Mouse (Mus musculus): Measurements from ENCODE around the gene Tnfsf15. TPM values are rescaled to one million over a fixed set of nuclear protein-coding genes. Genes with fewer than 3 reads are reported as not detected.

Gene Tnfsf15
- polyA plus RNA-seq, 1 experiment from 2014 or later = not detected

DNA sequence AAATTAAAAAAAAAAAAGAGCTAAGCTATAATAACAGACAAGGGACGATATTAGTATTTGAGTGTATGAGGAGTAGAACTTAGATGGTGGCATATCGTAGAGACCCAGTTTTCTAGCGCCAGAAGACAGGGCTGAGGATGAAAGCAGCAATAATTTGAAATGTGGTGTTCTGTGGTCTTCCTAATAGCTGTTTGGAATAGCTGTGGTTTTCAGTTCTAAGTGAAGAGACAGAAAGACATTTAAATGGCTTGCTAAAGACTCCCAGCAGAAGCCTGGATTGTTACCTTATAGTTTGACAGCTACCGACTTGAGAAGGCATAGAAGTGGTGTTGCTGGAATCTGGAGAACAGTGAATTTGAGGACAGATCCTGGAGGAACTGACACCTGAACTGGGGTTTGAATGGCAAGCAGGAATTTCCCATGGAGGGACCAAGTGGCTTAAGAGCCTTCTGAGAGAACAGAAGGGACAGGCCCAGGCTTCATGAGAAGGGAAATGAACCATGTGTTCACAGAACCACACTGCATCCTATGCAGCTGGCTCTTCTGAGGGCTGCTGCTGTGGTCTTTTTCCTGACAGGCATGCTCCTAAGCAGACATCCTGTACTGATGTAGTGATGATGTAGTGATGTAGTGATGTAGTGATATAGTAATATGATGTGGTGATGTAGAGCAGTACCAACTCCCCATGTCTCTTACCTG, 42.8 kb downstream of the Tnfsf15 start:
- ATAC-seq (ENCODE audit: low FRiP score) (no peak), DNase-seq (ENCODE audit: low spot score, missing footprints) (peak; percentile 56)
- H3K4me1 ChIP-seq (ENCODE audit: control insufficient read depth, insufficient read depth, low read length) = no peaks in the 10 kb centered on the region
- WGBS = 86% methylated on average over 4 of the region's 4 CpGs
- no peaks in the 10 kb centered on the region for H3K9me3 ChIP-seq (ENCODE audit: control insufficient read depth, low read length)
- no peak overlapping the region for H3K4me3 ChIP-seq (ENCODE audit: low read depth, low read length)
- no peak overlapping the region for H3K4me2 ChIP-seq
- no peaks in the 10 kb centered on the region for H3K27me3 ChIP-seq (ENCODE audit: control insufficient read depth, insufficient read depth, low read length)
- no peak overlapping the region for H3K9ac ChIP-seq (ENCODE audit: low read length)
- H3K36me3 ChIP-seq (ENCODE audit: control insufficient read depth, insufficient read depth, low read length) = no peaks in the 10 kb centered on the region
- no peak overlapping the region for H3K27ac ChIP-seq (ENCODE audit: low read depth, low read length)

- WGBS = 78% methylated on average over 3 of the region's 3 CpGs
- Histone ChIP-seq H3K4me2 (no peak overlapping the region), H3K4me3 (ENCODE audit: low read depth, low read length) (no peak overlapping the region), H3K27ac (ENCODE audit: low read depth, low read length) (no peak overlapping the region), H3K4me1 (ENCODE audit: control insufficient read depth, insufficient read depth, low read length) (no peaks in the 10 kb centered on the region), H3K9ac (ENCODE audit: low read length) (no peak overlapping the region), H3K36me3 (ENCODE audit: control insufficient read depth, insufficient read depth, low read length) (no peaks in the 10 kb centered on the region), H3K9me3 (ENCODE audit: control insufficient read depth, low read length) (no peaks in the 10 kb centered on the region), H3K27me3 (ENCODE audit: control insufficient read depth, insufficient read depth, low read length) (no peaks in the 10 kb centered on the region)
- ATAC-seq (ENCODE audit: low FRiP score) (no peak), DNase-seq (ENCODE audit: low spot score, missing footprints) (no peak)
Measured at GRCm38 (mm10) chr4:63699749-63700148, 45.2 kb downstream of the Tnfsf15 start.

DNA sequence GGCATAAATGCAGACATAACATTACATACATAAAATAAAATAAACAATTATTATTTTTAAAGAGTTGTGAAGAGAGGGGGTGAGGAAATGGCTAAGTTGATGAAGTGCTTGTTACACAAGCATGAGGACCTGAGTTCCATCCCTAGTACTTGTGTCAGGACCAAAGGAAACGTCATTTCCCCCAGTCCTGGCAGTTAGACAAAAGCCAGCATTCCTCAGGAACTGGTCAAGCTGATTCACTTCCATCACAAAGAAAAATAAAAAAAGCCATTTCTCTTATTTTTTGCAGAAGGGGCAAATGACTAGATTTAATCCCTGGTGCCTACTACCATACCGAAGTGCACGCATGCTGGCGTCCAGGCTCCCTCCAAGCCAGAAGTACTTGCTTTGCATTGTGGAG, 48.0 kb downstream of the Tnfsf15 start:
- WGBS = 90% methylated on average over 4 of the region's 4 CpGs
- DNase-seq (ENCODE audit: low spot score, missing footprints) (peak; percentile 56), ATAC-seq (ENCODE audit: low FRiP score) (no peak)
- no peaks in the 10 kb centered on the region for H3K36me3 ChIP-seq (ENCODE audit: control insufficient read depth, insufficient read depth, low read length)
- no peak overlapping the region for H3K4me3 ChIP-seq (ENCODE audit: low read depth, low read length)
- H3K27ac ChIP-seq (ENCODE audit: low read depth, low read length) = no peak overlapping the region
- H3K9me3 ChIP-seq (ENCODE audit: control insufficient read depth, low read length) = no peaks in the 10 kb centered on the region
- H3K27me3 ChIP-seq (ENCODE audit: control insufficient read depth, insufficient read depth, low read length) = no peaks in the 10 kb centered on the region
- no peak overlapping the region for H3K4me2 ChIP-seq
- no peaks in the 10 kb centered on the region for H3K4me1 ChIP-seq (ENCODE audit: control insufficient read depth, insufficient read depth, low read length)
- no peak overlapping the region for H3K9ac ChIP-seq (ENCODE audit: low read length)

GRCm38 (mm10) chr4:63692351-63692750, 52.6 kb downstream of the Tnfsf15 start:
- H3K4me2 ChIP-seq = no peak overlapping the region
- H3K27me3 ChIP-seq (ENCODE audit: control insufficient read depth, insufficient read depth, low read length) = no peaks in the 10 kb centered on the region
- no peaks in the 10 kb centered on the region for H3K36me3 ChIP-seq (ENCODE audit: control insufficient read depth, insufficient read depth, low read length)
- no peak for ATAC-seq (ENCODE audit: low FRiP score)
- H3K4me1 ChIP-seq (ENCODE audit: control insufficient read depth, insufficient read depth, low read length) = no peaks in the 10 kb centered on the region
- H3K27ac ChIP-seq (ENCODE audit: low read depth, low read length) = no peak overlapping the region
- no peak overlapping the region for H3K9ac ChIP-seq (ENCODE audit: low read length)
- DNase-seq (ENCODE audit: low spot score, missing footprints) = no peak
- H3K4me3 ChIP-seq (ENCODE audit: low read depth, low read length) = no peak overlapping the region
- no peaks in the 10 kb centered on the region for H3K9me3 ChIP-seq (ENCODE audit: control insufficient read depth, low read length)

DNA sequence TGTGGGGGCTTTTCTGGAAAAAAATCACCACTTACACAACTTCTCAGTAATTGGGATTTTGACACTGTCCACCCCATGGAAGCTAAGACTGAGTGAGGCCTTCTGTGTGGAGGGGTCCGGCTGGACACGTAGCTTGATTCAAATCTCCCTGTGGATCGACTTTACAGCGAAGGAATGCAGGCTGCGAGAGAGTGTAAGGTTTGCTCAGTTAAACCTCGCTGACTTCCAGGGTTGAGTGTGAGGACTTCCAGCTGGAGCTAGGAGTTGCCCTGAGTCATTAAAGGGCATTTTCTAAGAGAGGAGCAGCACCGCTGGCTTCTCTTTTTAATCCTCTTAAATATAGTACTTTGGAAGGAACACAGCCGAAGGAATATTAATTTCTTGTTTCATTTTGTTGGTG, 57.5 kb downstream of the Tnfsf15 start:
- 74% methylated on average over 8 of the region's 8 CpGs for WGBS
- Histone ChIP-seq H3K4me1 (ENCODE audit: control insufficient read depth, insufficient read depth, low read length) (no peaks in the 10 kb centered on the region), H3K9ac (ENCODE audit: low read length) (no peak overlapping the region), H3K27me3 (ENCODE audit: control insufficient read depth, insufficient read depth, low read length) (no peaks in the 10 kb centered on the region), H3K4me3 (ENCODE audit: low read depth, low read length) (no peak overlapping the region), H3K36me3 (ENCODE audit: control insufficient read depth, insufficient read depth, low read length) (no peaks in the 10 kb centered on the region), H3K9me3 (ENCODE audit: control insufficient read depth, low read length) (no peaks in the 10 kb centered on the region), H3K4me2 (no peak overlapping the region), H3K27ac (ENCODE audit: low read depth, low read length) (no peak overlapping the region)
- ATAC-seq (ENCODE audit: low FRiP score) (no peak), DNase-seq (ENCODE audit: low spot score, missing footprints) (peak; percentile 51)

DNA sequence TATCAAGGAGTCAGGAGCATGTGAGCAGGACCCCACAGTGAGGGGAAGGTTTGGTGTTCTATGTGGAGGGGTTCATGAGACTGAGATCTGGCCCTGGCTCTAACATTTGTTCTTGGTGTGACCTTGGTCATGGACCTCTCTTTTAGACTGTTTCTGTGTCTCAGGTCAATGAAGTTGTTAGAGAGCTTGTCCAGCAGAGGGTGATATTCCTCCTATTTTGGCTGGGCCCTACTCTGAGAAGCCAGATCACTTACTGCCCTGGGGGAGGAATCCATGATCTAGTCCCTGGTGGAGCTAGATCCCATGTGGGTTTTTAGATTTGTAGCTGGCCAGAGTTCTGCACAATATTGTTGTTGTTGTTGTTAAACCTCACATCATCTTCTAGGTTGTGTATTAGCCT, 58.8 kb downstream of the Tnfsf15 start:
- no peak overlapping the region for H3K9ac ChIP-seq (ENCODE audit: low read length)
- DNase-seq (ENCODE audit: low spot score, missing footprints) = peak; percentile 84
- no peaks in the 10 kb centered on the region for H3K27me3 ChIP-seq (ENCODE audit: control insufficient read depth, insufficient read depth, low read length)
- H3K9me3 ChIP-seq (ENCODE audit: control insufficient read depth, low read length) = no peaks in the 10 kb centered on the region
- no peaks in the 10 kb centered on the region for H3K4me1 ChIP-seq (ENCODE audit: control insufficient read depth, insufficient read depth, low read length)
- H3K27ac ChIP-seq (ENCODE audit: low read depth, low read length) = no peak overlapping the region
- no peak overlapping the region for H3K4me3 ChIP-seq (ENCODE audit: low read depth, low read length)
- ATAC-seq (ENCODE audit: low FRiP score) = peak; percentile 44; the same call in 1 of the 2 replicates
- no peak overlapping the region for H3K4me2 ChIP-seq
- H3K36me3 ChIP-seq (ENCODE audit: control insufficient read depth, insufficient read depth, low read length) = no peaks in the 10 kb centered on the region

GRCm38 (mm10) chr4:63685253-63685525, 59.7 kb downstream of the Tnfsf15 start:
- 68% methylated on average over 4 of the region's 4 CpGs for WGBS

DNA sequence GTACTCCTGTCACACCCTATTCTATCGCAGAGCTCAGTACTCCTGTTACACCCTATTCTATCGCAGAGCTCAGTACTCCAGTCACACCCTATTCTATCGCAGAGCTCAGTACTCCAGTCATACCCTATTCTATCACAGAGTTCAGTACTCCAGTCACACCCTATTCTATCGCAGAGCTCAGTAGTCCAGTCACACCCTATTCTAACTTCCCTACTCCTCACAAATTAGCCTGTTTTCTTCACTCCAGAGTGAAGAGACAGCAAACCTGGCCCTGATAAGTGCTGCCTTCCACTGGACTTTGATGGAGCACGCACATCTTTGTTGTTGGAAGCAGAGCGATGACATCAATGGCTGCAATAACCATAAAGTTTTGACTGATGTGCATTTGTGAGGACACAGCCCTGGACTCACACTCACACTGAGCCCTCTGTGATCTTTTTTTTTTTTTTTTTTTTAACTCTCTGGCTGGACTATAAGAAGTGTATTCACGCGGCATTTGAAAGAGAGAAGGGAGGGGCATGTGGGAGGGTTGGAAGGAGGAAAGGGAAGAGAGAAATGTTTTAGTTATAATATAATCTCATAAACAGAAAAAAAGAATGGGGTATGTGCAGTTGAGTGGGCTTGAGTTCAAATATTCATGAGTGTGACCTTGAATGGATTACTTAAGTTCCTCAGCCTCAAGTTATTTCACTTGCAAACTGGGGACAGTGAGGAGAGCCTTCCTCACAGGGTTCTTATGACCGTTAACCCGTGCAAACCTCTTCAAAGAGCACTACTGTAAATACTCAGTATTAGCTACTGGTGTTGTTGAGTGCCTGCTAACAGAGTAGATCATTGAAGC, 60.3 kb downstream of the Tnfsf15 start:
- no peak for ATAC-seq (ENCODE audit: low FRiP score)
- WGBS = 90% methylated on average over 10 of the region's 10 CpGs
- Histone ChIP-seq H3K9me3 (ENCODE audit: control insufficient read depth, low read length) (no peaks in the 10 kb centered on the region), H3K4me1 (ENCODE audit: control insufficient read depth, insufficient read depth, low read length) (no peaks in the 10 kb centered on the region), H3K36me3 (ENCODE audit: control insufficient read depth, insufficient read depth, low read length) (no peaks in the 10 kb centered on the region), H3K9ac (ENCODE audit: low read length) (no peak overlapping the region), H3K27me3 (ENCODE audit: control insufficient read depth, insufficient read depth, low read length) (no peaks in the 10 kb centered on the region), H3K4me2 (no peak overlapping the region), H3K27ac (ENCODE audit: low read depth, low read length) (no peak overlapping the region), H3K4me3 (ENCODE audit: low read depth, low read length) (no peak overlapping the region)
- peak; percentile 53 for DNase-seq (ENCODE audit: low spot score, missing footprints)

More at GRCm38 (mm10) chr4:63685253-63685525, 59.7 kb downstream of the Tnfsf15 start:
- Histone ChIP-seq H3K27ac (ENCODE audit: low read depth, low read length) (no peak overlapping the region), H3K4me3 (ENCODE audit: low read depth, low read length) (no peak overlapping the region), H3K36me3 (ENCODE audit: control insufficient read depth, insufficient read depth, low read length) (no peaks in the 10 kb centered on the region), H3K9ac (ENCODE audit: low read length) (no peak overlapping the region), H3K9me3 (ENCODE audit: control insufficient read depth, low read length) (no peaks in the 10 kb centered on the region), H3K4me2 (no peak overlapping the region), H3K4me1 (ENCODE audit: control insufficient read depth, insufficient read depth, low read length) (no peaks in the 10 kb centered on the region), H3K27me3 (ENCODE audit: control insufficient read depth, insufficient read depth, low read length) (no peaks in the 10 kb centered on the region)
- DNase-seq (ENCODE audit: low spot score, missing footprints) (no peak), ATAC-seq (ENCODE audit: low FRiP score) (no peak)

DNA sequence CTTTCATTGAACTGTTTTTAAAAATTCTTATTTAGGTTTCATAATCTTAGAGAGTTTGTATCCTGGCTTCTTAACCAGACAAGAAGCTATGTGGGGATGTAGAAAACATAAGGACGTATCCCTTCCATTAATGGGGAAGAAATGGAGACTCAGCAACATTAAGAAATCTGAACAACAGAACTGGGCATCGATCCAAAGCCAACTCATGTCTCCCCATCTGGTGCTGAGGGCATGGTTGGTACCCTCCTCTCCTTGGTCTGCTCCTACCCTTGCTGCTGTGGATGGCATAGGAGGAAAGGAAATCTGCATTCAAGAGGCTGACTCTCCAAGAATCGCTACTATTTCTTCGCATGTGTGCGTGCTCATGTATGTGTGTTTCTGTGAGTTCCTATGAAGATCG, 61.2 kb downstream of the Tnfsf15 start:
- Histone ChIP-seq H3K9ac (ENCODE audit: low read length) (no peak overlapping the region), H3K27ac (ENCODE audit: low read depth, low read length) (no peak overlapping the region), H3K4me2 (no peak overlapping the region), H3K4me1 (ENCODE audit: control insufficient read depth, insufficient read depth, low read length) (no peaks in the 10 kb centered on the region), H3K4me3 (ENCODE audit: low read depth, low read length) (no peak overlapping the region), H3K36me3 (ENCODE audit: control insufficient read depth, insufficient read depth, low read length) (no peaks in the 10 kb centered on the region), H3K27me3 (ENCODE audit: control insufficient read depth, insufficient read depth, low read length) (no peaks in the 10 kb centered on the region), H3K9me3 (ENCODE audit: control insufficient read depth, low read length) (no peaks in the 10 kb centered on the region)
- WGBS = 88% methylated on average over 6 of the region's 6 CpGs
- no peak for ATAC-seq (ENCODE audit: low FRiP score)
- peak; percentile 19 for DNase-seq (ENCODE audit: low spot score, missing footprints)

Data from midbrain, embryonic 11.5 days (tissue).